Mouse (Mus musculus): ENCODE results near the gene Snx29. TPM values are rescaled to one million over a fixed set of nuclear protein-coding genes. Genes with fewer than 3 reads are reported as not detected.

Snx29 gene
- total and polyA plus RNA-seq, 2 experiments from 2014 or later: 7.0 to 22.8 TPM

GRCm38 (mm10) chr16:11396570-11396969, 73.9 kb downstream of the Snx29 start:
- H3K4me3 ChIP-seq (ENCODE audit: low read depth, low read length): no peak overlapping the region
- H3K9me3 ChIP-seq (ENCODE audit: low read length): no peaks in the 10 kb centered on the region
- no peak overlapping the region for H3K9ac ChIP-seq (replicated peaks; ENCODE audit: low read length, poor library complexity, severe bottlenecking)
- no peak overlapping the region for H3K4me2 ChIP-seq (ENCODE audit: low read depth, low read length, poor library complexity, severe bottlenecking)
- no peak for TF ChIP-seq CTCF (IDR thresholded peaks at IDR 0.05)
- WGBS: 65% methylated on average over 2 of the region's 2 CpGs
- H3K27ac ChIP-seq (ENCODE audit: low read depth, low read length): no peak overlapping the region
- ATAC-seq (ENCODE audit: low FRiP score) (no peak), DNase-seq (ENCODE audit: low spot score) (no peak)
- H3K4me1 ChIP-seq (ENCODE audit: insufficient read depth, low read length): no peaks in the 10 kb centered on the region
- no peaks in the 10 kb centered on the region for H3K27me3 ChIP-seq (ENCODE audit: insufficient read depth, low read length)
- peaks cover 16% of the 10 kb centered on the region for H3K36me3 ChIP-seq (ENCODE audit: insufficient read depth, low read length)

GRCm38 (mm10) chr16:11399386-11399785, 76.7 kb downstream of the Snx29 start:
- H3K9me3 ChIP-seq (ENCODE audit: low read length): no peaks in the 10 kb centered on the region
- no peaks in the 10 kb centered on the region for H3K27me3 ChIP-seq (ENCODE audit: insufficient read depth, low read length)
- TF ChIP-seq CTCF (IDR thresholded peaks at IDR 0.05): no peak
- DNase-seq (ENCODE audit: low spot score): no peak
- H3K36me3 ChIP-seq (ENCODE audit: insufficient read depth, low read length): peaks cover 26% of the 10 kb centered on the region
- no peak overlapping the region for H3K4me3 ChIP-seq (ENCODE audit: low read depth, low read length)
- H3K4me1 ChIP-seq (ENCODE audit: insufficient read depth, low read length): no peaks in the 10 kb centered on the region
- no peak for ATAC-seq (ENCODE audit: low FRiP score)
- no peak overlapping the region for H3K9ac ChIP-seq (replicated peaks; ENCODE audit: low read length, poor library complexity, severe bottlenecking)
- H3K27ac ChIP-seq (ENCODE audit: low read depth, low read length): no peak overlapping the region
- H3K4me2 ChIP-seq (ENCODE audit: low read depth, low read length, poor library complexity, severe bottlenecking): no peak overlapping the region
- 93% methylated on average over 4 of the region's 4 CpGs for WGBS

- 96% methylated on average over 6 of the region's 6 CpGs for WGBS
- no peak for DNase-seq (ENCODE audit: low spot score)
Measured at GRCm38 (mm10) chr16:11399845-11400565, 77.3 kb downstream of the Snx29 start.

GRCm38 (mm10) chr16:11400936-11401335, 78.2 kb downstream of the Snx29 start:
- no peaks in the 10 kb centered on the region for H3K9me3 ChIP-seq (ENCODE audit: low read length)
- no peak overlapping the region for H3K27ac ChIP-seq (ENCODE audit: low read depth, low read length)
- H3K4me1 ChIP-seq (ENCODE audit: insufficient read depth, low read length): no peaks in the 10 kb centered on the region
- 72% methylated on average over 7 of the region's 7 CpGs for WGBS
- TF ChIP-seq CTCF (IDR thresholded peaks at IDR 0.05): no peak
- no peak overlapping the region for H3K4me3 ChIP-seq (ENCODE audit: low read depth, low read length)
- H3K9ac ChIP-seq (replicated peaks; ENCODE audit: low read length, poor library complexity, severe bottlenecking): no peak overlapping the region
- H3K36me3 ChIP-seq (ENCODE audit: insufficient read depth, low read length): peaks cover 26% of the 10 kb centered on the region
- DNase-seq (ENCODE audit: low spot score) (no peak), ATAC-seq (ENCODE audit: low FRiP score) (no peak)
- H3K4me2 ChIP-seq (ENCODE audit: low read depth, low read length, poor library complexity, severe bottlenecking): no peak overlapping the region
- no peaks in the 10 kb centered on the region for H3K27me3 ChIP-seq (ENCODE audit: insufficient read depth, low read length)

More at GRCm38 (mm10) chr16:11399845-11400565, 77.3 kb downstream of the Snx29 start:
- H3K9ac ChIP-seq (replicated peaks; ENCODE audit: low read length, poor library complexity, severe bottlenecking): no peak overlapping the region
- no peak overlapping the region for H3K4me2 ChIP-seq (ENCODE audit: low read depth, low read length, poor library complexity, severe bottlenecking)
- H3K27ac ChIP-seq (ENCODE audit: low read depth, low read length): no peak overlapping the region
- no peak for ATAC-seq (ENCODE audit: low FRiP score)
- no peaks in the 10 kb centered on the region for H3K27me3 ChIP-seq (ENCODE audit: insufficient read depth, low read length)
- peaks cover 26% of the 10 kb centered on the region for H3K36me3 ChIP-seq (ENCODE audit: insufficient read depth, low read length)
- H3K4me1 ChIP-seq (ENCODE audit: insufficient read depth, low read length): no peaks in the 10 kb centered on the region
- no peak overlapping the region for H3K4me3 ChIP-seq (ENCODE audit: low read depth, low read length)
- TF ChIP-seq CTCF (IDR thresholded peaks at IDR 0.05): no peak
- H3K9me3 ChIP-seq (ENCODE audit: low read length): no peaks in the 10 kb centered on the region

GRCm38 (mm10) chr16:11405193-11405592, 82.5 kb downstream of the Snx29 start:
- WGBS: 80% methylated on average over 3 of the region's 3 CpGs
- H3K9ac ChIP-seq (replicated peaks; ENCODE audit: low read length, poor library complexity, severe bottlenecking): no peak overlapping the region
- ATAC-seq (ENCODE audit: low FRiP score): no peak
- no peak overlapping the region for H3K4me2 ChIP-seq (ENCODE audit: low read depth, low read length, poor library complexity, severe bottlenecking)
- no peak for TF ChIP-seq CTCF (IDR thresholded peaks at IDR 0.05)
- no peak overlapping the region for H3K4me3 ChIP-seq (ENCODE audit: low read depth, low read length)
- no peaks in the 10 kb centered on the region for H3K9me3 ChIP-seq (ENCODE audit: low read length)
- no peaks in the 10 kb centered on the region for H3K4me1 ChIP-seq (ENCODE audit: insufficient read depth, low read length)
- H3K36me3 ChIP-seq (ENCODE audit: insufficient read depth, low read length): peaks cover 18% of the 10 kb centered on the region
- DNase-seq (ENCODE audit: low spot score): no peak
- H3K27me3 ChIP-seq (ENCODE audit: insufficient read depth, low read length): no peaks in the 10 kb centered on the region
- H3K27ac ChIP-seq (ENCODE audit: low read depth, low read length): no peak overlapping the region

GRCm38 (mm10) chr16:11406201-11406600, 83.5 kb downstream of the Snx29 start:
- no peak for TF ChIP-seq CTCF (IDR thresholded peaks at IDR 0.05)
- Histone ChIP-seq H3K27me3 (ENCODE audit: insufficient read depth, low read length) (no peaks in the 10 kb centered on the region), H3K27ac (ENCODE audit: low read depth, low read length) (no peak overlapping the region), H3K4me1 (ENCODE audit: insufficient read depth, low read length) (no peaks in the 10 kb centered on the region), H3K4me2 (ENCODE audit: low read depth, low read length, poor library complexity, severe bottlenecking) (no peak overlapping the region), H3K36me3 (ENCODE audit: insufficient read depth, low read length) (peaks cover 9% of the 10 kb centered on the region), H3K9me3 (ENCODE audit: low read length) (no peaks in the 10 kb centered on the region), H3K4me3 (ENCODE audit: low read depth, low read length) (no peak overlapping the region), H3K9ac (replicated peaks; ENCODE audit: low read length, poor library complexity, severe bottlenecking) (no peak overlapping the region)
- ATAC-seq (ENCODE audit: low FRiP score) (no peak), DNase-seq (ENCODE audit: low spot score) (no peak)
- WGBS: 92% methylated on average over 5 of the region's 5 CpGs
